16 mouse cellular contexts compared by ENCODE assay signal in genomic region chr13:20556739-20557138, GRCm38 (mm10).
DNase-seq lines count a peak whose midpoint lies in the region; ATAC-seq and TF ChIP-seq lines count a peak whose summit lies in the region.
"Had no signal": no experiment of that assay in that cellular context is flagged by ENCODE, and none has a peak within 500 bp of the region (broad histone marks: within the 10 kb centered on the region; RNA-seq: fewer than 3 reads in every experiment).

No protein-coding gene starts in this region.

- H3K4me2 ChIP-seq in hindbrain, embryonic 15.5 days: no peak overlapping the region
- no peak overlapping the region for H3K4me2 ChIP-seq in hindbrain, embryonic 13.5 days
- H3K4me2 ChIP-seq in forebrain, embryonic 13.5 days: no peak overlapping the region
- H3K4me2 ChIP-seq in forebrain, embryonic 16.5 days (ENCODE audit: low read length): no peak overlapping the region
- no peak overlapping the region for H3K4me2 ChIP-seq in stomach, embryonic 14.5 days (replicated peaks; ENCODE audit: low read depth, low read length)
- H3K4me2 ChIP-seq in lung, postnatal 0 days (replicated peaks; ENCODE audit: low read depth, low read length): no peak overlapping the region
- H3K4me2 ChIP-seq: limb, embryonic 15.5 days; liver, embryonic 15.5 days had no signal

- H3K36me3 ChIP-seq in hindbrain, embryonic 15.5 days: no peaks in the 10 kb centered on the region
- no peaks in the 10 kb centered on the region for H3K36me3 ChIP-seq in hindbrain, embryonic 13.5 days
- H3K36me3 ChIP-seq in forebrain, embryonic 13.5 days (ENCODE audit: poor library complexity, severe bottlenecking): no peaks in the 10 kb centered on the region
- no peaks in the 10 kb centered on the region for H3K36me3 ChIP-seq in forebrain, embryonic 16.5 days (ENCODE audit: control insufficient read depth, insufficient read depth)
- H3K36me3 ChIP-seq in stomach, embryonic 14.5 days (ENCODE audit: control insufficient read depth, insufficient read depth, low read length): no peaks in the 10 kb centered on the region
- H3K36me3 ChIP-seq in lung, postnatal 0 days (ENCODE audit: insufficient read depth, low read length): no peaks in the 10 kb centered on the region
- H3K36me3 ChIP-seq: embryonic facial prominence, embryonic 10.5 days; limb, embryonic 15.5 days; liver, embryonic 15.5 days had no signal

- 86% methylated on average over 10 of the region's 10 CpGs for WGBS in hindbrain, embryonic 15.5 days
- WGBS in hindbrain, embryonic 13.5 days: 91% methylated on average over 10 of the region's 10 CpGs
- 82% methylated on average over 10 of the region's 10 CpGs for WGBS in forebrain, embryonic 13.5 days
- 79% methylated on average over 10 of the region's 10 CpGs for WGBS in forebrain, embryonic 16.5 days
- WGBS in stomach, embryonic 14.5 days: 82% methylated on average over 10 of the region's 10 CpGs
- WGBS in lung, postnatal 0 days: 79% methylated on average over 10 of the region's 10 CpGs

- ATAC-seq in hindbrain, embryonic 15.5 days (ENCODE audit: low FRiP score, low read depth): peak; percentile 33; the same call in 1 of the 2 replicates
- no peak for ATAC-seq in hindbrain, embryonic 13.5 days (ENCODE audit: low FRiP score)
- peak; percentile 25; the same call in 1 of the 2 replicates for ATAC-seq in forebrain, embryonic 13.5 days
- ATAC-seq in forebrain, embryonic 16.5 days: peak; percentile 47
- peak; percentile 56; the same call in 1 of the 2 replicates for ATAC-seq in stomach, embryonic 14.5 days (ENCODE audit: insufficient number of reproducible peaks, insufficient read depth, low FRiP score, low read depth)
- ATAC-seq in lung, postnatal 0 days: no peak

- TF ChIP-seq CTCF in lung, postnatal 0 days (IDR thresholded peaks at IDR 0.05): no peak

- no peaks in the 10 kb centered on the region for H3K4me1 ChIP-seq in hindbrain, embryonic 15.5 days (replicated peaks)
- no peaks in the 10 kb centered on the region for H3K4me1 ChIP-seq in hindbrain, embryonic 13.5 days (replicated peaks)
- H3K4me1 ChIP-seq in forebrain, embryonic 13.5 days: 0 out of 2 replicates have a peak, but pooled peaks cover 5% of the 10 kb centered on the region
- no peaks in the 10 kb centered on the region for H3K4me1 ChIP-seq in forebrain, embryonic 16.5 days (replicated peaks; ENCODE audit: control insufficient read depth, insufficient read depth, low read length)
- H3K4me1 ChIP-seq in stomach, embryonic 14.5 days (ENCODE audit: control insufficient read depth, insufficient read depth, low read length): no peaks in the 10 kb centered on the region
- no peaks in the 10 kb centered on the region for H3K4me1 ChIP-seq in lung, postnatal 0 days (ENCODE audit: insufficient read depth, low read depth, low read length)
- H3K4me1 ChIP-seq: embryonic facial prominence, embryonic 10.5 days; limb, embryonic 15.5 days; liver, embryonic 15.5 days had no signal

- no peak for DNase-seq in lung, postnatal 4 days
- no peak for DNase-seq in lung, postnatal 0 days (ENCODE audit: low spot score)
- DNase-seq: adrenal gland, postnatal 36 days; gastrocnemius, adult 2 months; heart, postnatal 4 days; kidney, adult 9 months; kidney, postnatal 25 days; thymus, adult 2 months had no signal

- H3K27me3 ChIP-seq in hindbrain, embryonic 15.5 days: no peaks in the 10 kb centered on the region
- H3K27me3 ChIP-seq in hindbrain, embryonic 13.5 days: no peaks in the 10 kb centered on the region
- no peaks in the 10 kb centered on the region for H3K27me3 ChIP-seq in forebrain, embryonic 13.5 days
- no peaks in the 10 kb centered on the region for H3K27me3 ChIP-seq in forebrain, embryonic 16.5 days (replicated peaks; ENCODE audit: control insufficient read depth, insufficient read depth, low read length)
- no peaks in the 10 kb centered on the region for H3K27me3 ChIP-seq in stomach, embryonic 14.5 days (ENCODE audit: control insufficient read depth, insufficient read depth, low read length)
- H3K27me3 ChIP-seq in lung, postnatal 0 days (replicated peaks; ENCODE audit: insufficient read depth, low read length): no peaks in the 10 kb centered on the region
- H3K27me3 ChIP-seq: limb, embryonic 15.5 days; liver, embryonic 15.5 days had no signal

- TF ChIP-seq EP300 in lung, postnatal 0 days (IDR thresholded peaks at IDR 0.05): no peak

- H3K4me3 ChIP-seq in hindbrain, embryonic 15.5 days: no peak overlapping the region
- no peak overlapping the region for H3K4me3 ChIP-seq in hindbrain, embryonic 13.5 days
- no peak overlapping the region for H3K4me3 ChIP-seq in forebrain, embryonic 13.5 days
- H3K4me3 ChIP-seq in forebrain, embryonic 16.5 days (replicated peaks; ENCODE audit: low read length): no peak overlapping the region
- H3K4me3 ChIP-seq in stomach, embryonic 14.5 days (ENCODE audit: low read depth, low read length): no peak overlapping the region
- no peak overlapping the region for H3K4me3 ChIP-seq in lung, postnatal 0 days (ENCODE audit: low read depth, low read length)
- H3K4me3 ChIP-seq: embryonic facial prominence, embryonic 10.5 days; gastrocnemius, adult 2 months; limb, embryonic 15.5 days; liver, embryonic 15.5 days had no signal

- no peak overlapping the region for H3K9ac ChIP-seq in hindbrain, embryonic 15.5 days
- no peak overlapping the region for H3K9ac ChIP-seq in hindbrain, embryonic 13.5 days
- no peak overlapping the region for H3K9ac ChIP-seq in forebrain, embryonic 13.5 days
- H3K9ac ChIP-seq in forebrain, embryonic 16.5 days (replicated peaks; ENCODE audit: low read depth, low read length): no peak overlapping the region
- no peak overlapping the region for H3K9ac ChIP-seq in stomach, embryonic 14.5 days (replicated peaks; ENCODE audit: low read depth, low read length)
- H3K9ac ChIP-seq in lung, postnatal 0 days (replicated peaks; ENCODE audit: low read depth): no peak overlapping the region
- H3K9ac ChIP-seq: limb, embryonic 15.5 days; liver, embryonic 15.5 days had no signal

- no peaks in the 10 kb centered on the region for H3K9me3 ChIP-seq in hindbrain, embryonic 15.5 days
- H3K9me3 ChIP-seq in hindbrain, embryonic 13.5 days: no peaks in the 10 kb centered on the region
- no peaks in the 10 kb centered on the region; the same call in 1 of the 2 replicates for H3K9me3 ChIP-seq in forebrain, embryonic 13.5 days (replicated peaks)
- H3K9me3 ChIP-seq in forebrain, embryonic 16.5 days (ENCODE audit: control insufficient read depth, low read length): no peaks in the 10 kb centered on the region
- no peaks in the 10 kb centered on the region for H3K9me3 ChIP-seq in stomach, embryonic 14.5 days (ENCODE audit: control insufficient read depth, low read depth, low read length)
- no peaks in the 10 kb centered on the region for H3K9me3 ChIP-seq in lung, postnatal 0 days (ENCODE audit: low read length)
- H3K9me3 ChIP-seq: embryonic facial prominence, embryonic 10.5 days; limb, embryonic 15.5 days; liver, embryonic 15.5 days had no signal

- H3K27ac ChIP-seq in hindbrain, embryonic 15.5 days (replicated peaks): no peak overlapping the region
- H3K27ac ChIP-seq in hindbrain, embryonic 13.5 days: no peak overlapping the region
- H3K27ac ChIP-seq in forebrain, embryonic 13.5 days: no peak overlapping the region
- no peak overlapping the region for H3K27ac ChIP-seq in forebrain, embryonic 16.5 days (ENCODE audit: low read length)
- no peak overlapping the region for H3K27ac ChIP-seq in stomach, embryonic 14.5 days (ENCODE audit: low read length)
- H3K27ac ChIP-seq in lung, postnatal 0 days (ENCODE audit: low read length): no peak overlapping the region
- H3K27ac ChIP-seq: embryonic facial prominence, embryonic 10.5 days; gastrocnemius, adult 2 months; limb, embryonic 15.5 days; liver, embryonic 15.5 days had no signal

Comparison
In these comparisons a context has a peak if more than half of its experiments do, and no peak if none do; other contexts are left out.
1. ATAC-seq: peak in hindbrain, embryonic 15.5 days (single experiment), forebrain, embryonic 13.5 days (single experiment), forebrain, embryonic 16.5 days (single experiment) and stomach, embryonic 14.5 days (single experiment); none in hindbrain, embryonic 13.5 days (single experiment) and lung, postnatal 0 days (single experiment).